Mouse (Mus musculus) naive thymus-derived CD4-positive, alpha-beta T cell, adult 2 months (primary cell): ENCODE measurements around the gene Emd.
"Not testable (repeated sequence)": the region's sequence is repeated elsewhere in the genome, so short reads cannot be mapped to it uniquely, and the experiment has no call there.

Experiments
- DNase-seq: peaks from one replicate; pipeline ENCODE4 v3.0.0-alpha.2; 2011; ENCODE audit warnings: low read depth

The Emd gene

DNA sequence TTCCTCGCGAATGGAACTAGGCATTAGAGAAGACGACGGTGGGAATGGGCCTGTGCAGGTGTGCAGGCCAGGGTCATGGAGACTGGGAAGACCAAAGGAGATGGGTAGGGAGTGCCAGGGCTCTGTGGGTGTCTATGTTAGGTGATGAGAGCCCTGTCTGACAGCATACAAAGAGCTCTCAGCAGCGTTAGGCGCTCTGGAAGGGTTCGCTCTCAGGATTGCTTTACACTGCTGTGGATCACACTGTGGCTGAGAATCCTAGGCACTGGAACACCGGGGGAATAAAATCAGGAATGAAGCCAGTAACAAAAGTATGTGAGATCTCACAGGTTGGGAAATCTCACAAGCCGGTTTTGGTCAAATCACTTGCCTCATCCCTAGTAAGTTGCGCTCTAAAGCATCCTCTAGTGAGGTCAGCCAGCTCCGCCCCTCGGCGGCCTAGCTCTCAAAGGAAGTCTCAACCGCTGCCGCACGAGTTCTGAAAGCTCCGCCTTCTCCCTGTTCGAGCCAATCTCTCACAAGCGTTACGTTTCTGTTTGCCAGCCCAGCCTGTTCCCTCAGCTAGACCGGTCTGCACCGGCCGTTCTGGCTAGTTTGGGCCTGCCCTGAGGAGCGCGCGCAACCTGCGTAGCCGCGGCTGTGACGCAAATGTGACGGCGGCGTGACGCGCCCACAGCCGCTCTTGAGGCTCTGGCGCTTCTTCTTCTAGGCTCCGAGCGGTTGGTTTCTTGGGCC, at the start of gene Emd:
Gene Emd (plus strand): TSS at position 535 of the 735 bp plus-strand sequence.
- DNase-seq = peak; percentile 93

DNA sequence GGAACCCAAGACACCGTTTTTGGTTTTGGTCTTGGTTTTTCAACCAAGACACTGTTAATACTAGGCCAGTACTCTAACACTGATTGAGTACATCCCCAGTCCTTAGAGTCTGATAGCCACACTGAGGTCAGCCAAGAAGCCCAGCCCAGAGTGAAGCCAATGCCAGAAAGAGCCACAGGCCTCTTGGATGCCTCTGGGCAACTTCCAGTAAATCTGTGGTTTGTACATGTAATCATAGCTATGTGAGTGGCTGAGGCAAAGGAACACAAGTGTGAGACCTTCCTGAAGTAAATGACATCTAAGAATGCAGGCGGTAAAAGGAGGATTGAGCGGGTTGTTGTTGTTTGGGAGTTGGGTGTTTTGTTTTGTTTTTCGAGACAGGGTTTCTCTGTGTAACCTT, 36.0 kb upstream of the Emd start:
- no peak for DNase-seq

DNA sequence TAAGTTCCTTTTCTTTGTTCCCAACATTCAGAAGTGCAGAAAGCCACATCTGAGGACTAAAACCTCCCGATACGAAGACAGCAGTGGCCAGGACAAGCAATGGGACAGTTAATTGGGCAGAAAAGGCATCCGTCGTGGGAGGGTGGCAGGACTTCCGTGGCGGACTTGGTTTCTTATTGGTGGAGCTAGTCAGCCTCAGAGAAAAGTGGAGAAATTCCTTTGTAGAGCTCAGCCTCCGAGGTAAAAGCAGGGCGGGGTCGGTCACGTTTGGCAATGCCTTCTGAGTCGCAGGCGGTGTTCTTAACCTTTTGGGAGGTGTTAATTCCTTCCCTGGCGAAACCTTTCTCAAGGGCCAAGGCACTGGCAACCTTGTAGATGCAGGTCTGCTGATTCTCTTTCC, 35.0 kb upstream of the Emd start:
- DNase-seq = no peak

DNA sequence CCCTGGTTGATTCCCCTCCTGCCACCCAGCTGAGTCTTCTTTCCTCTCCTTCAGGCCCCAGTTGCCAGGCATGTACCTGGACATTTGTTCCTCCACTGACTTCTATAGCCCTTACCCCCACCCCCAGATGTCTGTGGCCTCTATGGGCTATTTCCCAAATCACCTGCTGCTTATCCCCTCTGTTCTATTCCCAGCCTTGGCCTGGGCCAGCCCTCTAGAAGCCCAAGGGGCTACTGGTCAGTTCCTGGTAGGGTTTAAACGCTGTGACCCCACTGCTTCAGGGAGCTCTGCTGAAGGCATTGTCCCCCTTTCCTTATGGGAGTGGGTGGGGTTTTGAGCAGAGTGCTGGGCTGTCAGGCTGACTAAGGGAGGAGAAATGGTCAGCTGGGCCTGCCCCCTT, 34.4 kb upstream of the Emd start:
- DNase-seq = not testable (repeated sequence)

DNA sequence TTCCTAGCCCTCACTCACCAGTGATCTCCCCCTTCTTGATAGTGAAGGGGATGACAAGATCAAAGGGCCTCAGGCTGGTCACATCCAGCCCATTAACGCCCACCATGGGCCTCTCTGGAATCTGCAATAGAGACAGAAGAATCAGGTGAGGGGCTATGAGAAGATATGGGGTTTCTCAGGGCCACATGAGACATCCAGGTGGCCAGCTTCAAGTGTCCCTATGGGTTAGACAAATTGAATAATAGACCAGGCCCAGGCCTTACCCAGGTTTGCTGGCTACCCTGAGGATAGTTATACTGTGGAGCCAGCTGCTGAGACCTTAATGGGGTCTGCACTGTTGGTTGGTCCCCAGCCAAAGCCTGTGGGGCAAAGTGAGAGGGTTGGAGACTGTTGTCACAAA, 24.4 kb upstream of the Emd start:
- DNase-seq = no peak

DNA sequence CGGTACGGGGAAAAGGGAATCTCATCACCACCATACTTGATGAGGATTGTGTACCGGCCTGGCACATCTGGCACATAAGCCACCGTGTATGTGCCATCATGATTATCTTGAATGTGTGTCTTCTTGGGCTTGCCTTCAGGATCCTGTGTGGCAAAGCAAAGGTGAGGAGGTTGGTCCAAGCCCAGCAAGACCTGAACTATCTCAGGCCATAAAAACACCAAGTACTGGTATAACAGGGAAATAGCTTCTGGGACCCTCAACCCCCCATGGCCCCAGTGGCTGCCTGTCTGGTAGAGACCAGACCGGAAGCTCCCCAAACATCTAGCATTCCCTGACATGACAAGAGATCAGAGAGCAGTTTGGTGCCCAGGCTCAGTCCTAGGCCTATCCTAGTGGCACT, 21.3 kb upstream of the Emd start:
- DNase-seq = no peak

DNA sequence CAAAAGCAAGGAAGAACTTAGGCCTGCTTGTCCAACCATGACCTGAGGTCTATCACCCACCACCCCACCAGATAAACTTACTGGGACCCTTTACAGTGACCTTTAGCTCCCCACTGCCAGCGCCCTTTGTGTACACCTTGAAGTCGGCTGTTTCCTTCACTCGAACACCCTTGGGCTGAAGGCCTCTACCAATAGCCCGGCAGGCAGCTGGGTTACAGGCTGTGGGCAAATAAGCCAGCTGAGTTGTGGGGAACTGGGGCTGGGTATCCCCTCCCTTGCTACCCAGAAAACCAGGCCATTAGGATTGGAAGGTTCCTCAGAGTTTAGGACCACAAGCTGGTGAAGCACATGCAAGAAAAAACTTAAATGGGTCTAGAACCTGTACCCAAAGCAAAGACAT, 14.2 kb upstream of the Emd start:
- no peak for DNase-seq

DNA sequence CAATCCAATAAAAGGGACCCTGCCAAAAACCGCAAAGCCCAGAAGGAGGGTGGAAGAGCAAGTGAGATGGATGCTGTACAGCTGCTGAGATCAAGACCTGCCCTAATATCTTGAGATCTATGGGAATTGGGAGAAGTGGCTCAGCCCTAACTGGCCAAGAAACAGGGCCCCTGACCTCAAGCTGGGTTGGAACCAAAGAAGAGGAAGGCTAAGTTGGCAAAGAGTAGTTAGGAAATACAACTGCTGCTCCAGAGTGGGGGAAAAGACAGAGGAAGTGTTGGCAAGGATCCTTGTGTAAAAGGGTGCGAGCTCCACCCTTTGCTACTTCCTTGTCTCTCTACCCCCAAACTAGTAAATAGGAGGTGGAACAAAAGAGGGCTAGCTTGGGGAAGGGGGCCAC, 11.1 kb upstream of the Emd start:
- no peak for DNase-seq

DNA sequence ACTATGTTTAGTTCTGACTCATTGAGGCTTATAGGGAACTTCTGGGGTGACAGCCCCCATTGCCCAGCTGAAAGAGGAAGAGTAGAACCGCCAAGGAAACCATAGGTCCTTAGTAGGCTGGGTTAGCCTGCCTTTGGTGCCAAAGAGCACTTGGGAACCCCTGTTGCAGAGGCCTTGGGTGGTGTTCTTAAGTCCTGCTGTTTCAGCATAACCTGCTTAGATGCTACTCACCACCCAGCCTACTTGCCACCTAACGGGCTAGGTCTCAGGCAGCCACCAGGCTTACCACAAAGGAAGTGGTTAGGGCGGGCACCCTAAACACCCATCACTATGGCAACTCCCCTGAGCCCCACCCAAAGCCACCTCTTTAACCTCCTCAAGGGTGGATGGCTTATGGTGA, 10.7 kb upstream of the Emd start:
- peak; percentile 87 for DNase-seq

DNA sequence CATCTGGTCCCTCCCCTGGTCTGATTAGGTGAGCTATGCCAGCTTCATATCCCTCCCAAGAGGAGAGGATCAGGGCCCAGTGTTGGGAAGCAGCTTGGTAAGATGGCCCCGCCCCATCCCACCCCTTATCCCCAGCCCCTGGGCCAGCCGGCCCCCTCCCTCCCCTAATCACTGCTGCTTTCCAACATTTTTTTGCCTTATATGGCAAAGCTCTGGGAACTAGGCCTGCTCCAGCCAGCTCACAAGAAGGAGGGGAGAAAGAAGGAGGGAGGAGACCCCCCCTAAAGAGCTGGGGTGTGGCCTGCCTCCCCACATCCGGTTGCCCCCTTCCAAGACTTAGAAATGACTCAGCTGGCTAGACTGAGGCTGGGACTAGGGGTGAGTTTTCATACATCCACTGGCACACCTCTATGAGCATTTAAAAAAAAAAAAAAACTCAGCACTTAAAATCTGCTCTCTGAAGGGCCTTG, 9.8 kb upstream of the Emd start:
- DNase-seq = peak; percentile 48

DNA sequence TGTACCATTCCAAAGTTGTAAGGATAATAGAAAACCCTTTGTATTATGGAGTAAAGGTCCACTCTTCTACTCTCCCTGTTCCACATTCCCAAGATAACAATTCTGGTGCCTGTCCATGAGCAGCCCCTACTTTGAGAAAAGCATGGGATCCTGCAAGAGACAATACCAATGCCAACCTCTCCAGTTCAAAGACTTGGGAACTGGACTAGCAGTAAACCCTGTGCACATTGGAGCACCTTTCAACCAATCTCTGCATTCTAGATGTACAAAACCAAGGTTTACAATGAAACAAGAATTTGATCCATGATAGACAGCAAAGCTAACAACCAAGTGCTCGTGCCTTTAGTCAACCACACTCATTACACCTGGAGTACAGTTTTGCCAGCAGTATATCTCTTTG, 9.4 kb upstream of the Emd start:
- no peak for DNase-seq

DNA sequence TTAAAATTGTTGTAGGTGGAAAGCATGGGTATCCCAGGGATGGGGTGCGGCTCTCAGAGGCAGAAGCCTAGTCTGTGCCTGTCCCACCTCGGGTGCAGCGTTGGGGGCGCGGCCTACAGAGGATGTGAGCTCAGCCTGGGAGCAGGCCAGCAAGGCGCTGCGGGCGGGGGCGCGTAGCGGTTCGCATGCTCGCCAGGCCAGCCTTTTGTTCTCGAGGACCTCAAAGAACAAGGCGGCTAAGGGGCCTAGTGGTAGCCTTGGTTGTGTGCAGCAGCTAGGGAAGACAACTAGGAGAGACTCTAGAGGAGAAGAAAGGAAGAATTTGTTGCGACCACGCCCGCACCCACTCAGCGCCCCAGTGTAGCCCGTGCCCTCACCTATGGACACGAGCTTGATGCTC, 8.8 kb upstream of the Emd start:
- DNase-seq = peak; percentile 65

DNA sequence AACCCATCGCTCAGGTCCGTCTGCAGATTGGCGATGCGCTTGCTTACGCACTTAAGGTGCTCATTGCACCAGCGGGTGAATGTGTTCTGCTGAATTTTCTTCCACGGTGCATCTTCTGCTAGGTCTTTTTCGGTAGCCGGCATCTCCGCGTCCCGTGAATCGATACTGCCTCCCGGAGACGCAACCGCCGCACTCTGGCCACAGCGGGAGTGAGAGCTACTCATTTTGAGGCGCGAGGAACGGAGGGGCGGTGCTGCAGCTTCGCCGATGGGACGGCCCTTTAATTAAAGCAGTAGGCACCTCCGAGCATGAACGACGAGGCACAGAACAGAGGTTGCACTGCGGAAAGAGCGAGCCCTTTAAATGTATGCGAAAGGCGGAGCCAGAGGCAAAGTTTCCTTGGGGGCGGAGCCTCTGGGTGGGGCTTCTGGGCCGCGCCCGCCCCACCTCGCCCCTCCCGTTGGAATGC, 8.2 kb upstream of the Emd start:
- DNase-seq = peak; percentile 90

DNA sequence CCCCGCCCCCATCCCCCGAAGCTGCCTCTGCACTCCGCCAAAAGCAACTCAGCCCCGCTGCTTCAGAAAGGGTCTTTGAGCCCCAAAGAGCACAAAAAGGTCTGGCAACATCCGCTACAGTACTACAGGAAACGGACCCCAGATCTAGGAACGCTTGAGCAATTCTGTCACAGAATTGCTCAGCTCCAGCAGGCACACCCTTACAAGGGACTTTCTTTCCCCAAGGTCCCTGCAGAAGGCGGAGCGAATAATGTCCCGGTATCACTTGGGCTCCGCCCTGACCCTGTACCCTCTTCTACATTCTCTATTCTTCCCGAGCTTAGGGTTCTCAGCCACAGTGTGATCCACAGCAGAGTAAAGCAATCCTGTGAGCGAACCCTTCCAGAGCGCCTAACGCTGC, 7.8 kb upstream of the Emd start:
- DNase-seq = no peak

DNA sequence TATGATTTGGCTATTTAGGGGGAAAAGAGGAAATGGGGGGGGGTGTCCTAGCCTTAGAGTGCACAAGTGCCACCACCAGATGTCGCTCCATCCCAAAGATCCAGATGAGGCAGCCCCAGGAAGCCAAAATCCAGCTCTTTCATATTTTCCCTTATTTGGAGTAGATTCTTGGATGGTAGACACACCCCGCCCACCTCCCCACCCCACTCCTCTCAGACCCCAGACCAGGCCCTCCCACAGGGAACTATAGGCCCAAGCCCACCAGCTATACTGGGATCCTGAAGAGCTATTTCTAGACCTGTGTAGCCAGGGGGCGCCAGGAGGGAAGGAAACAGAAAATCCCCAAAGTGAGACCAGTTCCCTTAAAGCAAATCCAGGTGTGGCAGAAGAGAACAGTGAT, 5.8 kb upstream of the Emd start:
- DNase-seq = peak; percentile 74

DNA sequence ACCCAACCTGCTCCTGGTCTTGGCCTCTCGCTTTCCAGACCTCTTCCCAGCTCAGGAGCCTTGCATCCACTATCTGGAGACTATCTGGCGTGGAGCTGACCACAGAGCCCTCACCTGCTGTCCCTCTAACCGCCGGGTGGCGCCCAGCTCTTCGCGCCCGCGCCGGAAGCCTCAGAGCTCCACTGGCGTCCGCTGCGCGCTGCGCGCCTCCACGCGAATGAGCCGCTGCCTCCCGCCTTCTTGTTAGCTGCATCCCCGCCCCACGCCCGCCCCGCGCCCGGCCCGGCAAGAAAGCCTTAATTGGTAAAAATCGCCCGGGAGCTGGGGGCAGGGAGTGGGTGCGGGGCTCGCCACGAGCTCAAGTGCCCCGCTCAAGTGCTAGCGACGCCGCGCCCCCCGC, 4.9 kb upstream of the Emd start, which contains the start of gene Flna:
Gene Flna (minus strand): TSS at position 206 of the 400 bp plus-strand sequence.
- peak; percentile 72 for DNase-seq

DNA sequence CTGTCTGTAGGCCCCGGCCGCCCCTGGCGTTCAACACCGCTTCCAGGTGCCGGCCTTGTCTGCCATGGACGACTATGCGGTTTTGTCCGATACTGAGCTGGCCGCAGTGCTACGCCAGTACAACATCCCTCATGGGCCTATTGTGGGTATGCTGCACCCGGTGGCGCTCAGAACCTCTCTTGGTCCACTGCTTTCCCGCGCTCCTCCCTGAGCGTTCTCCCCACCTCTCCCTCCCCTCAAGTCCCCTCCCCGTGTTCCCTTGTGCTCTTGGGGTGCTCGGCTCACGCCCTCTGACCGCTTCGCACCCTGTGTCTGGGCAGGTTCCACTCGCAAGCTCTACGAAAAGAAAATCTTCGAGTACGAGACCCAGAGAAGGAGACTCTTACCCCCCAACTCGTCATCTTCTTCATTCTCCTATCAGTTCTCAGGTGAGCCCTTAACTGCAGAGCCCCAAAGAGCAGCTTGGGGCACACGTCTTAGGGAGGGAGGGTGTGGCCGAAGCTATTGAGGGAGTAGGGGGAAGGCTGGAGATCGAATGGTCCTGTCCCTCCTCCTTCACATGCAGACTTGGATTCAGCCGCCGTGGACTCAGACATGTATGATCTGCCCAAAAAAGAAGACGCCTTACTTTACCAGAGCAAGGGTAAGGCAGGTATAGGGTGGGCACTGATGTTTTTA, 540 bp downstream of the Emd start:
- DNase-seq = no peak

DNA sequence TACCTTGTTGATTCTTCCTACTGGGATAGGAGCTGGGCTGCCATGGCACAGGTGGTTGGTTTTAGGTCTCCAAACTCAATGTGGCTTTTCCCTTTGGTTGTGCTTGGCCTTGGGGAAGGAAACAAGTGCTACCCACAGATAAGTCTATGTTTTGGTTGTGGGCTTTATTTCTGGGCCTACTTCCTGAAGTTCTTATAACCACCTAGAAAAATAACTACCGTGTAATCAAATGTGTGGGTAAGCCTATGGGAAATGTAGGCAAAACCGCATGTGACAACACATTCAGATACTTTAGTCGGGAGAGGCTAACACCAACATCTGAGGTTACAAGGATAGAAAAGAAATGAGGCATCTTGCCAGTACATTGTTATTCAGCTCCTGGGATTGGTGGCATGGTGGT, 3.3 kb downstream of the Emd start:
- no peak for DNase-seq

DNA sequence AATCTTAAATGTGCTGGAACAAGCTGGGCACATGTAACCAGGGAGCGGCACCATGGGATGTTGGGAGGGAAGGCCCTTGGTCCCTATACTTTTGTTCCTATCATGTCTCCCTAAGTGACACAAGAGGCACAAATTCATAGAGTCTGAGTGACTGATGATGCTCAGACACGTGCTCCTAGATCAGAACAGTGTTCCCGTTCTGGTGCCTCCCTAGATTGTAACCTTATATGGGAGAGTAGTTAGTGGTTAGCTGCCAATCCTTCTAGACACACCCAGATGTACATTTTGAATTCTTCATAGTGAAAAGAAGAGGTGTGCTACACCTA, 15.2 kb downstream of the Emd start:
- no peak for DNase-seq

DNA sequence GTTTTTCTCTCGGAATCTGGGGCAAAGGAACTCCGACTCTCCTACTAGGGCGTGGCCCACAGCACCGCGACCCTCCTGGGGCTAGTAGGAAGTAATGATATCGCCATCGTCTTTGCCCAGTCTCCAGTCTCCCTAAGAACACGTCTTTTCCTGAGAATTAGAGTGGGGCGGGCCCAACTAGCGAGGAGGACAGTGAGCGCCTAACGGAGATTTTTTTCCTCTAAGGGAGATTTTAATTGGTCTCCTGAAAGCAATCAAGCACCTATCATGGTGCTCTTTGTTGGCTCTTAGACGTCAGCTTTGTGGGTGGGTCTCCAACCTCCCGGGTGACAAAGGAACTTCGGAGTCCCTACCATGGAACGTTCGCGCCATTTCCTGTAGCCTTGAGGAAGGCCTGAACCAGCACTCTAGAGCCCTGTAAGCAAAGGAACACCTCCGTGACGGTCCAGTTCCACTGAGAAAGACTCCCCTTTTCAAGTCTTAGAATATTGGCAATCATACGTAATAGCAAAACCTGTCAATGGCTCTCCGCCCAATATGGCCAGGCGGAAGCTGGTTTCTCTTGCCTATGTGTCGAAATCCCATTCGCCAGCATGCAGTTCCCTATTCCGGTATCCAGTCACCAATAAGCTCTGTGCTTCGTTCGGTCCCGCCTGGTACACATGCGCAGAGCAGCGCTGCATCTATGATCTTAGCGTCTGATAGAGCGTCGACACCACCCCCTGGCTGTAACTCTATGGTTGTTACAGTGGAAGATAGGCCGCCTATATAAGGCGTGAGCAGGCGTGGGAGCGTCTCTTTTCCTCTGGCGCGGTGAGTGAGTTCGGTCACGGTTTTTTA, 15.8 kb downstream of the Emd start, which contains the start of gene Rpl10:
Gene Rpl10 (plus strand): TSS at position 751 of the 840 bp plus-strand sequence.
- DNase-seq = peak; percentile 97

DNA sequence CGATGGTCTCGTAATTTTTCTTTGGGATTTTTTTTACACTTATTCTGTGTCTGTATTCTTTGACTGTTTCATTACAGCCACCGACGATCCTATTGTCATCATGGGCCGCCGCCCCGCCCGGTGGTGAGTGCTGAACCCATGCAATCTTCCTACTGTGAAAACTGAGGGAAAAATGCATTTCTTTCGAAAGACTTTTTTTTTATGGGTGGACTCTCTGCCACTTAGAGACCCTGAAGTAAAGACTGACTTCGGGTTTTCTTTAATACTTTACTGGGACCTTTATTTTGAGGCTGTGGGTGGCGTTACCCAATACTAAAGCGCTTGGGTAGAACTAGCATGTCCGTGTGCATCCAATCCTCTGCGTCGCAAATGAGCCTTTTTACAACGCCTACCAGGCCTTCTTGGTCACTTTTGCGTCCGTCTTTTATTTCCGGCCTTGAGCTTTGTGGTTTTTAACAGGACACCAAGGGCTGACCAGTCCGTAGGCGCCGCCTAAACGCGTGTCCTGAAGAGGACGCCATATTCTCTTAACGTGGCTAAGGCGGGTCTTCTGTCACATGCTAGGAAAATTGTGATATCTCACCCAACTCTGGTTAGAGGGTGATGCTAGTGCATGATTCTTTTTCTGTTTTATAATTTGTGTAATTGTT, 16.5 kb downstream of the Emd start:
- DNase-seq = peak; percentile 54
